Mouse (Mus musculus) spleen, postnatal 4 days (tissue): ENCODE data around the gene Fbxw9.
A peak's percentile ranks its signal among the peaks of the same experiment; 100 is the strongest.

Experiments used
- DNase-seq, 2 experiments: peaks; one replicate each; pipeline ENCODE4 v3.0.0; 2022; ENCODE audit warnings: low spot score in 2 of 2

The Fbxw9 gene

DNA sequence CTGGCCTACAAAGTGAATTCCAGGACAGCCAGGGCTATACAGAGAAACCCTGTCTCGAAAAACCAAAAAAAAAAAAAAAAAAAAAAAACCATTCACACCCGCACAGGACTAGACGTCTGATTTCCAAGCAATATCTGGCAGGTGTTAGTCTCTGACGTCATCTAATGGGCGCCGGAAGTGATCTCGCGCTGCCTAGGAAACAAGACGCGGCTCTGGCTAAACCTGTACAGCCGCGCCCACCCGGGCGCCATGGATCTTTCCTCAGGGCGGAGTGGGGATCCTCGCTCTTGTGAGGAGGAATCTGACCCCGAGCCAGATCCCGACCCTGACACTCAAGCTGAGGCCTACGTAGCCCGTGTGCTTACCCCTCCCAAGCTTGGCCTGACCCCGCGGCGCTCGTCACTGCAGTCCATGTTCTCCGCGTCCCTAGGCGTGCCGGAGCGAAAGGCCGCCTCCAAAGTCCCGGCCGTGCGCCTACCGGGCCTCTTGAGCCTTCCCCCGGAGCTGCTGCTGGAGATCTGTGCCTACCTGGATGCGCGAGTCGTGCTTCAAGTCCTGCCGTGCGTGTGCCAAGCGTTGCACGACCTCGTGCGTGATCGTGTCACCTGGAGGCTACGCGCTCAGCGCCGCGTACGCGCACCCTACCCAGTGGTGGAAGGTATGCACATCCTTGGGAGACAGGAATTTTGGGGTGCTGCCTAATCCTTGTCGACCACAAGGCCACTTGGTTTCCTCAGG, at the start of gene Fbxw9:
TSS of gene Fbxw9 (plus strand) at position 177 of the 738 bp plus-strand sequence.
- peak; percentile 79 to 87 for DNase-seq

DNA sequence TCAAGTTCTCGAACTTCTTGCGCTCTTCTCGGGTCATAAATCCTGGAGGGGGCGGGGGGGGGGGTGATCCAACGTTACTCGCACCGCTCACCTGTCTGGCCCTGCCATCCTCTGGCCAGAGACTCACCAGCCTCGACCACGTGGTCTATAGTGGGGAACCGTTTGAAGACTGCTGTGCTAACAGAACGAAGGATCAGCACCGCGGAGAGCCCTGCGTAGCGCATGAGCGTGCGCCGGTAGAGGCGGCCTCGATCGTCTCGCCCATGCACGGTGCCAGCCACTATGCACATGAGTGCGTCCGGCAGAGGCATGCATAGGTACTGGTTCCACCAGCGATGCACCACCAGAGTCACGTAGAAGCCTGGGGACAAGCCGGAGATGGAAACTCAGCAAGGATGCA, 48.6 kb upstream of the Fbxw9 start:
- DNase-seq: no peak

DNA sequence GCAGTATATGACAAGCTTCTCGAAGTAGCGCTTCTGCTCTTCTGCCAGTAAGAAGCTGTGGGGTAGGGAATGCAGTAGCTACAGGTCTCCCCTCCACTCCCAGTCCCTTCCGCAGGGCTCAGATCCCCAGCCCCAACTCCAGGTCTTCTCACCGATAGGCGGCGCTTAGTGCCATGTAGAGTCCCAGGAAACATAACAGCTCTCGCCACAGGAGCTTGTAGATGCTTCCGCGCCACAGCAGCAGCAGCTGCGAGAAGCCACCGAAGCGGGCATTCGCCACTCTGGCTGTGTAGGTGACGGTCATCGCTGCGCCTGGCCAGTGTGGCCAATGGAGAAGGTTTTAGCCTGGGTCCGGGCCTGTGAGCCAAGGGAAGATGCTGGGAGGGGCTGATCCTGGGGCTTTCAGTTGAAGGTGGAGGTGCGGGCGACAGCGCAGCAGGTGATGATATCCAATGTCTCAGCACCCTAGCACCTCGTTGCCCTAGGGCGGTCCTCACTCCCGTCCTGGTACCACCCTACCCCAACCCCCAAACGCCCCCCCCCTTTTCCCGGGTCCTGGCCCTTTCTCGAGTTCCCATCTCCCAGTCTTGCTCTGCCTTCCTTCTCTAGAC, 46.5 kb upstream of the Fbxw9 start:
- peak; percentile 65 to 83 for DNase-seq

DNA sequence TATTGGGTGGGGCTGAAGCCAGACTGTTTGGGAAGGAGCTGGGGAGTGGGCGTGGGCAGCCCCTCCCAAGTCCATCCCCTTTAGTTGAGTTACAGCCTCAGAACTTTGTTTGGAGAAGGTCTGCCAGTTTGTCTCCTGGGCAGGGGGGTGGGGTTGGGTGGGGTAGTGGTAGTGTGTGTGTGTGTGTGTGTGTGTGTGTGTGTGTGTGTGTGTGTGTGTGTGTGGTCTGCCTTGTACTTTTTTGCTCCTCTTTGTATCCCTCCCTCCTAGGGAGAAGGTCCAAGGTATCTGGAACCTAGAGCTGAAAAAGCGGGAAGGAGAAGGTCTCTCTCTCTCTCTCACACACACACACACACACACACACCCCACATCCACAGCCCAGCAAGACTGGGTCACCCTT, 45.4 kb upstream of the Fbxw9 start, which contains the start of gene Best2:
TSS of gene Best2 (minus strand) at position 101 of the 400 bp plus-strand sequence.
- no peak for DNase-seq

DNA sequence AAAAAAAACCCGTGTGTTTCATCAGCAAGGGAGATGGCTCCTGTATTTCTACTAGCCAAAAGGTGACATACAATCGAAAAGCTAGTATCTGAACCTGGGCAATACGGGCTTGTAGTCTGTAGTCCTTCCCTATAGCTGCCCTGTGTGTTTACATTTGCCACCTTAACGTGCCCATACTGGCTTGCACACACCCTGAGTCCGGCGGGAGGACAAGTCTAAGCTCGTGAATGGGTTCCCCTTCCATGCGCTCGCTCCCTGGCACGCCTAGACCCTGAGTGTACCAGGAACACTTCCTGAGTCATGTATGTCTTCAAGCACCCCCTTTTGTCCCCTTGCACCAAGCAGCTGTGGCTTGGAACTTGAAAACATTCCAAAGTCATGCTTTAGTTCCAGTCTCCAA, 43.1 kb upstream of the Fbxw9 start:
- peak in 1 of 2 experiments; percentile 56 for DNase-seq

DNA sequence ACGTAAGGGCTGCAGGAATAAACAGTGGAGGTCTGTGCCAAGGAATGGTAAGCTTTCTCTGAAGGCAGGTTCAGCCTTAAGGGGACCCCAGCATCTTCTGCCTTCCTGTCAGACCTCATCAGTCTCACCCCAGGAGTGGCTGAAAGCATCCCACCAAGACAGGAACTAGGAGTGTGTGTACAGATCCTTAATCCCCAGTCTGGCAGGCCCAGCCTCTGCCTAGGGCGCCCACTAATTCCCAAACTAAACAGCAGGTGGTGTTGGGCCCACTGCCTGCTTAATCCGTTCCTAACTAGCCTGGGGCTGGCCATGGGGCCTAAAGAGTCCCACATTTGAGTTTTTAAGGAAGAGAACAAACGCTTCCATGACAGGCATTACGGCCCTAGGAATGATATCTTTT, 42.6 kb upstream of the Fbxw9 start:
- peak in 1 of 2 experiments; percentile 58 for DNase-seq

DNA sequence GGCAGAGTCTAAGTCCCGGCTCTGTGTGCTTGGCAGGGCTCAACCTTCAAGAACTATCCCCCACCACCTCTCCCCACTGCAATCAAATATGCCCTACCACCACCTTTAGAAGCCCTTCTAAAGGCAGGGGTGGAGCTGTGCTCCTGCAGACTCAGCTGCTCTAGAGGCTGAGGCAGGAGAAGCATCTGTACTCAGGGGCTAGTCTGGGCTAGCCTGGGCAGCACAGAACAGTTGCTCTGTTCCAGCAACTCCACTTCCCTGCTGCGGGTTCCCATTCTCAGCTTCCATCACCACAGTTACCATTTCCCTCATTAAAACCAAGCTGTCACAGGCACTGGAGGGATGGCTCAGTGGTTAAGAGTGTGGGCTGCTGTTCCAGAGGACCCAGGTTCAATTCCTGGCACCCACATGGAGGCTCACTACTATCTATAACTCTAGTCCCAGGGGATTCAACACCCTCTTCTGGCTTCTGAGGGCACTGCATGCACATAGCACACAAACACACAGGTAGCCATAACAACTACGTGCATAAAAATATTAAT, 38.3 kb upstream of the Fbxw9 start:
- no peak for DNase-seq

DNA sequence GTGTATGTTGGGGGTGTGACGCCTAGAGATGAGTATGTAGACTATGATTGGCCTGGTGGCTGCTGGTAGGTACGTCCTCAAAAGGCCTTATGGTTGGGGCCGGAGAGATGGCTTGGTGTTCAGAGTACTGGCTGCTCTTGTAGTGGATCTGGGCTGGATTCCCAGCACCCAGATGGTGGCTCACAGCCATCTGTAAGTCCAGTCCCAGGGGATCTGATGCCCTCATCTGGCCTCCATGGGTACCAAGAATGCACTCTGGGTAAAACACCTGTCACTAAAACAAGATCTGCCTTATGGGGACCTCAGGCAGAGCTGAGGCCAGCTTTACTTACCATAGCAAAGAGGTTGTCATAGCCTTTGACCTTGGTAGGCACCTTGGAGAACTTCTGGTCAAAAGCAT, 36.0 kb upstream of the Fbxw9 start:
- DNase-seq: no peak

DNA sequence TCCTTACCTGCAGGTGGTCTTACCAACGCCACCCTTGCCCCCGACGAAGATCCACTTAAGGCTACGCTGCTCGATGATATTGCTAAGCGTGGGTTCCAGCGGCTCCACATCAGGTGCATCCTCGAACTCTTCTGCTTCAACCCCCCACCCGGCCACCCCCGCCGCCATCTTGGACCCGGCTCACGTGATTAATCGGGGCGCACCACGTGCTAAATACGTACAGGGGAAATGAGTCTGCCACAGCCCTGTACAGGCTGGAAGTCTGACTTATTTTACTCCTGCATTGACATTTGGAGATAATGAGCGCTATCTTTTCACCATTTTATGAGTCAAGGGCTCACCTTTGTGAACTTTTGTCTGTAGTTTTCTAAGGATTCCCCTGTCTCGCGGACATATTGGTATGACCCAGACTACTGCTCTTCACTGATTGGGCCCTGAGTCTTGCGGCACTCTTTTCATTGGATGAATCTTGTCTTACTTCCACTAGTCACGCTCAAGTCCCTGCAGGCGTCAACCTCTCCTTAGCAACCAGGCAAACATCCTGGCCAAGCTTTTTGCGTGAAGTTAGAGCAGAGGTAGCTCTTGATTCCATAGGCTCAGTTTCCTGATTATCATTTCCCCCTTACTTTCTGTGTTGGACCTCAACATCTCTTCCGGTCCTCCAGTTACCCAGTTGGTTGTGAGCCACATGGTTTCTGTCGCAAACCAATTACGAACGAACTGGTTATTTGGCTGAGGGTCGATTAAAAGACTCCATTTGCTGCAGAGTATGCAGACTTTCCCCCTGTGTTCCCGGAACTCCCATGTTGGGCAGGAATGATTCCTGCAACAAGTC, 34.5 kb upstream of the Fbxw9 start, which contains the start of gene Asna1:
TSS of gene Asna1 (minus strand) at position 184 of the 835 bp plus-strand sequence.
- DNase-seq: peak; percentile 76 to 88

DNA sequence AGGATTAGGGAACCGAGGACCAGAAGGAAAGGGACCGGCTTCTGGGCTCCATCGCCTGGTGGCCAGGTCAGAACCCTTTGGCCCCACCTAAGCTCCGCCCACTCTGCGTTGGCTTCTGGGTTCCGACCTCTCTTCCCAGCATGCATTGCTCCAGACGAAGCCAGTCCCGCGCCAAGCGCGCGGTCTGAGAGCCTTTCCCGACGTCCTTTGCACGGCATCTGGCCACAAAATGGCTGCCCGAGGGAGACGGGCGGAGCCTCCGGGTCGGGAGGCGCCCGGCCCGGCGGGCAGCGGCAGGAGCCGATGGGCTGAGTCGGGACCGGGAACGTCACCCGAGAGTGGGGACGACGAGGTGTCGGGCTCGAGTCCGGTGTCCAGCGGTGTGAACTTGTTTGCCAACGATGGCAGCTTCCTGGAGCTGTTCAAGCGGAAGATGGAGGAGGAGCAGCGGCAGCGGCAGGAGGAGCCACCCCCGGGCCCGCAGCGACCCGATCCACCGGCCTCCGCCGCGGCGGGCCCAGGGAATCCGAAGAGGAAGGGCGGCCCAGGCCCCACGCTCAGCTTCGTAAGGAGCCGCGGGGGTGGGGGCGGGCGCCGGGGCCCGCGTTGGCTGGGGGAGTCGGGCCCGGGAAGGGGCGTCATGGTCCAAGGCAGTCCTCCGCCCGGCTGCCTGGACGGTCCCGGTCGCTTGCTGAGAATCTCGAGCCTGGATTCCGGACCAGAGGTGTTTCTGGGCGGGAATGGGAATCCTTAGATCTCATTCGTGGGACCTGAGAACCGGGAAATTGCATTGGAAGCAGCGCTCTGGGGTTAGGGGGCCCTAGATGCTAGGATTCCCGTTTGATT, 33.0 kb upstream of the Fbxw9 start, which contains the start of gene Trir:
TSS of gene Trir (plus strand) at position 154 of the 846 bp plus-strand sequence.
- peak; percentile 98 to 99 for DNase-seq

DNA sequence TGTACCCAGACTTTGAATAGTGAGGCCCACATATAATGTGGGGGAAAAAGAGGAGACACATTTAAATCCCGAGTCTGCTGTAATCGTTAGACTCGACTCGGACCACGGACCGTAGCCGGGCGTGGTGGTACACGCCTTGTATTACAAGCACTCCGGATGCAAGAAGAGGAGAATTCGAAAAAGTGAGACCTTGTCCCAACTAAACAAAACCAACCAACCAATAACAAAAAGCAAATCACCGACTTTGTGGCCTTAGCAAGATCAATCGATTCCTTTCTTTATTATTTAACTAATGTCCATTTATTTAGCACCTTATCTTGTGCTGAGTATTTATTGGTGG, 32.4 kb upstream of the Fbxw9 start:
- DNase-seq: peak in 1 of 2 experiments; percentile 38

DNA sequence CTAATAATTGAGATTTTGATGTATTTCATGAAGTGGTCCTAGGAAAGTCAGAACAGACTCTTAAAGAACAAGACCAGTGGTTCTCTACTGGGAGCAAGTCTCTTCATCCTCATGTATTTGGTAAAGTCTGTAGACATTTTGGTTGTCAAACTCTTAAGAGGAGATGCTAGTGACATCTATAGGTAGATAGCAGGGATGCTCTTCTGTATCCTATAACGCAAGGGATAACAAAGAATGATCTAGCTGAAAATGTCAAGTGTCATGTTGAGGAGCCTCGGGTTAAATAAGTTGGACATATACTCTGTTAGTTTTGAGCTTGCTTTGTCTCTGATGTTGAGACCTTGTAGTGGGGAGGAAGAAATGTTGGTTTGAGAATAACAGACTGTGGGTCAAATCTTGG, 31.9 kb upstream of the Fbxw9 start:
- no peak for DNase-seq

DNA sequence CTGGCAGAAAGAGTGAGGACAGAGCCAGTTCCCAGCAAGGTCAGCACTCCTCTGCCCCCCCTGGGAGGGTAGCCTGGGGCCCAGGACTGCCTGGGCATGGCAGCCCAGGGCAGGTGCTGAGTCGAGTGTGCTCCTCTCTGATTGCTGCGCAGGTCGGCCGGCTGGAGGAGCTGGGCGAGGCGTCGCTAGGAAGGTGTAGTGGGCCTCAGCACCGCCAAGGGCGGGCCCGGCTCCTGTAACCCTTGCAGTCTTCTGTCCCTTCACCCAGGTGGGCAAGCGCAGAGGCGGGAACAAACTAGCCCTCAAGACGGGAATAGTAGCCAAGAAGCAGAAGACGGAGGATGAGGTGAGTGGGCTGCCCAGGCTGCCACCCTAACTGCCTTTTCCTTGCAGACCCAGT, 30.6 kb upstream of the Fbxw9 start:
- peak in 1 of 2 experiments; percentile 63 for DNase-seq

DNA sequence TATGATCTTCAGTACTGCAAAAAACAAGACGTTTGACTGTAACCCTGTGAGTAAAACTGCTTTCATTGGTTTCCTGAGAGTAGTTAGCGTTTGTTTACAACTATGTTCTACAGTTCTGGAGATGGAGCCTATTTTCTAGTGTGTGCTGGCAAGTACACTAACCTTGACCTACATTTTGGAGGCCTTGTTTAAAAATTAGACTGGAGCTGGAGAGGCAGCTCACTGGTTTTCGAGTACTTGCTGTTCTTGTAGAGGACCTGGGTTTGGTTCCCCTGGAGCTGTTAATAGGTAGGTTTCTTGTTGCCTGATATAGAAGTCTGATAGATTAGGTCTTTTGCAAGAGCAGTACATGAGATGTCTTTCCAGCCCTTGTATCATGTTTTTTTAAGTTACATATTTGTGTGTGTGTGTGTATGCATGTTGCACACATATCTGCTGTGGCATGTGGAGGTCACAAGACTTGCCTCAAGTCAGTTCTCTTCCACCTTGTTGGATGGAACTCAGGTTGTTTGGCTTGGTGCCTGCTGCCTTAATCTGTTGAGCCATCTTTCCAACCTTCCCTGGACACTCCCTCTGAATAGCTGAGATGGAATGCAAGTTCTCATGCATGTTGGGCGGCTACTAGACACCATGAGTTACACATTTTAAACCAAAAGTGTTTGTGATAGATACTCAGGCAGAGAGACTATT, 27.1 kb upstream of the Fbxw9 start:
- DNase-seq: no peak

DNA sequence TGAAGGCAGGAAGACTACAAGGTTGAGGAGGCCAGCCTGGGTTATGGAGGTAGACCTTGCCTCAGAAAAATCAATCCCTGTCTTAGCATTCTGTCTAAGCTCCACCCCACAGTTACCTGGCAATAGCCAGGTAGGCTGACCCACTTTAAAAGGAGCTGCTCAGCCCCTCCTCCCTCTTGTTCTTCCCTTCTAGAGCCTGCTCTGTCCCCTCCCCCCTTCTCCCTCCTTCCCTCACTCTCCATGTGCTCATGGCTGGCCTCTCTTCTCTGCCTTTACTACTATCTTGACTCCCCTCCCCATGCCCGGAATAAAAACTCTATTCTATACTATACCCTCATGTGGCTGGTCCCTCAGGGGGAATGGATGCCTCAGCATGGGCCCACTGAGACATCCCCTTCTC, 26.0 kb upstream of the Fbxw9 start:
- DNase-seq: peak in 1 of 2 experiments; percentile 54

DNA sequence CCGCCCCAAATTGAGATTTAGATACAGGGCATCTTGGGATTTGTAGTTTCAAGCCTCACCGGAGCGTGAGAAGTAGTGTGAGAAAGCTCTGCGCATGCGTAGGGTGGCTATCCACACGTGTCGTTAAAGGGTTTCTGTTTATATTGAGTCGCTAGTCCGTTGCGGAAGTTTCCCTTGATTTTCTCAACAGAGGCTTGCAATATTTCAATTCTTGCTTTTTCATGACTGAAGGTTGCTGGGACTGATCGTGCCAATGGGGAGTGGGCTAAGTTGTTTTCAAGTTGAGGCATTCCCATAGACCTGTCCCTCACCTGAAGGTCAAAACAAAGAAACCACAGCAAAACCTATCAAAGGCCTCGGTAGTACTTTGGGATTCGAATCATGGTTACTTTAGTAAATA, 25.1 kb upstream of the Fbxw9 start:
- peak; percentile 80 to 91 for DNase-seq

DNA sequence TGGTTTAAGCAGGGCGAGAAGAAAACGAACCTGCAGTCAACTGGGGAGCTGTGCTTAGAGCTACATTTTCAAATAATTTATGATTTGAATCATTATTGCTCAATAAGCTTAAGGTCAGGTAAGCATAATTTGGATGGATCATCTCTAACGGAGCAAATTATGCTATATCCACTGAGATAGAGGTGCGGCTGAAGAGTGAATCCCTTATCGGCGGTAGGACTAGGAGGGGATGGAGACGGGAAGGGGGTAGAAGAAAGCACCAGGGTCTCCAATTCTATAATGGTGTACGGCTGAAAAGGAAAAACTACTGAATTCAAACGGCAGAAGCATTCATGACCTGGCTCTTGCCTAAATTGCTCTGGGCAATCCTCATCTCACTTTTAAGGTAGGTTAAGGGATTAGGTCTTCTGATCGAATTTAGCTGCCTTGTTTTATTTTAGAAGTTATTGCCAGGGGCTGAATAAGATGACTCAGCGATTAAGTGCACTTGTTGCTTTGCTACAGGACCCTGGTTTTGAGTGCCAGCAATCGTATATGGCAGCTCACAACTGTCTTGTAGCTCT, 24.6 kb upstream of the Fbxw9 start:
- no peak for DNase-seq

DNA sequence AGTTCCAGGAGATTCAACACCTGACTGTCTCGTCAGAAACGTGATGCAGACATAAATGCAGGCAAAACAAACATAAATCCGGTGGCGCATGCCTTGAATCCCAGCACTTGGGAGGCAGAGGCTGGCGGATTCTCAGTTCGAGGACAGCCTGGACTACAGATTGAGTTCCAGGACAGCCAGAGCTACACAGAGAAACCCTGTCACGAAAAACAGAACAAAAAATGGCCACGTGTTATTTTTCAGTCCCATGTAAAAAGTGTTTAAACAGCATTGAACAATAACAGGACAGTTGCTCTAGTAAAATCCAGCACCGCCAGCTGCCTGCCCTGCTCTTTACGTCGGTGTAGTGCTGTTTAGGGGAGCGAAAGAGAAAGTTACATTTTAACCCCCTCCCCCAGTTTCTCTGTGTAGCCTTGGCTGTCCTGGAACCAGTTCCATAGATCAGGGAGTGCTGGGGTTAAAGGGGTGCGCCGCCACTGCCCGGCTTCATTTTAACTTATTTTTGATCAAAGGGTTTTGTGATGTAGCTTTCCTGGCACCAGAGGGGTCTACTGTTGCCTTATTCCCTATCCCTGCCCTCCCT, 24.0 kb upstream of the Fbxw9 start:
- DNase-seq: no peak

DNA sequence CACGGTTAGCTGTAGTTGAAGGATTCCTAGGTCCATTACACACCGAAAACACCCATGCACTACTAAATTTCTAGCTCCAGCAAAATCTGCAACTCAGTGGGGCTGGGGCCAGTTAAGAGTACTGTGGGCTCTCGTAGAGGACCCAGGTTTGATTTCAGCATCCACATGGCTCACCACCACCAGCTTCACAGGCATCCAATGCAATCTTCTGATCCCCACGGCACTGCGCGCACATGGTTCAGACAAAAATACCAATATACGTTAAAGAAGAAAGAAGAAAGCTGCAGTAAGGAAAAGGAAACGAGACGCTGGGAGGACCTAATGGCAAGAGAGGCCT, 23.5 kb upstream of the Fbxw9 start:
- no peak for DNase-seq
